Mouse (Mus musculus): ENCODE measurements at regions not wholly inside any gene's neighbourhood (a gene's known extent, or its start where the extent isn't known, plus 50 kb on each side); places are given as distances from the start of the nearest gene placed in this dataset.

DNA sequence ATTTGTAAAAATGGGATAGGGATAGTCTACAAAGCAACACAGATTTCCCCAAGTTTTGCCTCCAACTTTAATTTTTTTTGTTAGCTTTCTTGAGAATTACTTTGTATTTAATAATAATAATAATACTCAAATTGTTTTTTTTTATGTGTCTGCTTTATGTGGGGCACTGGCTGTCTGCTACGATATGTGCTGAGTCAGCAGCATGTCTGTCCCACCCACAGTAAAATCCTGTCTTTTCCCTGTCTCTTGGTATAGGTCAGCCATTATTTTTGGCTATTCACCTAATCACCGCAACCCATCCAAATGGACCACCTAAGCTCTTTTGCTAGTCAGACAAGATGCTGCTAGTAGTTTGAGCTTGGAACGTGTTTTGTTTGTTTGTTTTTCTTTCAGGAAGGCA lies 473.0 kb downstream of the Hs3st4 start:
- Histone ChIP-seq H3K27me3 (ENCODE audit: low read depth, poor library complexity, severe bottlenecking) (no peaks in the 10 kb centered on the region), H3K27ac (no peak overlapping the region)
- 88% methylated on average over 3 of the region's 3 CpGs for WGBS

GRCm38 (mm10) chr7:124487326-124487725 lies 504.7 kb downstream of the Hs3st4 start:
- H3K9me3 ChIP-seq (replicated peaks) = no peaks in the 10 kb centered on the region
- H3K27me3 ChIP-seq (ENCODE audit: low read depth, poor library complexity, severe bottlenecking) = no peaks in the 10 kb centered on the region
- H3K4me1 ChIP-seq = no peaks in the 10 kb centered on the region
- no peaks in the 10 kb centered on the region for H3K36me3 ChIP-seq
- WGBS = 88% methylated on average over 1 of the region's 1 CpGs
- DNase-seq (ENCODE audit: low spot score) = no peak
- H3K27ac ChIP-seq = no peak overlapping the region
- no peak overlapping the region for H3K4me3 ChIP-seq

More for the DNA sequence above, 473.0 kb downstream of the Hs3st4 start:
- Histone ChIP-seq H3K9me3 (replicated peaks) (no peaks in the 10 kb centered on the region), H3K4me3 (no peak overlapping the region), H3K4me1 (no peaks in the 10 kb centered on the region), H3K36me3 (no peaks in the 10 kb centered on the region)
- DNase-seq (ENCODE audit: low spot score) = no peak

DNA sequence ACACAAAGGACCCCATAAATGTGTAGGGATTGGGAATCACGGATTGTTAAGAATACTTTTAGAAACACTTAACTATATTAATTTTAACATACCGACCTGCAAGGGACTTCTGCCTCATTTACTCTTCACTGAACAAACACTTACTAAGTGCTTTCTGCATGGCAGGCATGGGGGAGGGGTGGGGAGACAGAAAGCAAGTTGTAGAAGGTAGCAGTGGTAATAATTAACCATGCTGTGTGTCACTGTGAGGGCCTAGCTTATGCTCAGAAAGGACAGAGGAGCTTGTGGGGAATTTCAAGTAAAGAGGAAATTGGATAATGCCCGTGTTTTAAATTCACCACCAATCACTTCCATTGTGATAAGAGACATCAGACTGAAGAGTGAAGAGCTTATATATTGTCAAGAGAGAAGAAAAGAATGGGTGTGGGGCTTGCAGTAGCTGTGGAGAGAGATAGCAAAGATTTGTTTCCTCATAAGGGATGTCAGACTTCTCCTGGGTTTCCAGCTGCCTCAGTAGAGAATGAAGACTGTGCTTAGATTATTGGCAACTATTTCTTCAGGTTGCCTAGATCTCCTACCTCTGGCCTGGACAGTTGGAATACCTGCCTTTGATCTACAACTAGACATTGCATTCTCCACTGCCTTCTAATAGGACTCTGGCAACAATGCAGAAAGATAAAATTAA lies 508.6 kb downstream of the Hs3st4 start:
- Histone ChIP-seq H3K4me1 (no peaks in the 10 kb centered on the region), H3K27ac (no peak overlapping the region), H3K4me3 (no peak overlapping the region), H3K9me3 (replicated peaks) (no peaks in the 10 kb centered on the region), H3K36me3 (no peaks in the 10 kb centered on the region), H3K27me3 (ENCODE audit: low read depth, poor library complexity, severe bottlenecking) (no peaks in the 10 kb centered on the region)
- DNase-seq (ENCODE audit: low spot score) = no peak
- WGBS = 78% methylated on average over 3 of the region's 3 CpGs

- Histone ChIP-seq H3K36me3 (no peaks in the 10 kb centered on the region), H3K27me3 (ENCODE audit: low read depth, poor library complexity, severe bottlenecking) (no peaks in the 10 kb centered on the region), H3K9me3 (replicated peaks) (no peaks in the 10 kb centered on the region), H3K4me1 (no peaks in the 10 kb centered on the region), H3K27ac (no peak overlapping the region), H3K4me3 (no peak overlapping the region)
- 96% methylated on average over 3 of the region's 3 CpGs for WGBS
- no peak for DNase-seq (ENCODE audit: low spot score)
These were observed 509.3 kb downstream of the Hs3st4 start for GRCm38 (mm10) chr7:124491851-124492390.

GRCm38 (mm10) chr7:124500636-124501035 lies 518.0 kb downstream of the Hs3st4 start:
- no peak for DNase-seq (ENCODE audit: low spot score)
- WGBS = 74% methylated on average over 3 of the region's 3 CpGs
- no peaks in the 10 kb centered on the region for H3K27me3 ChIP-seq (ENCODE audit: low read depth, poor library complexity, severe bottlenecking)
- H3K4me1 ChIP-seq = no peaks in the 10 kb centered on the region
- H3K27ac ChIP-seq = no peak overlapping the region
- no peaks in the 10 kb centered on the region for H3K9me3 ChIP-seq (replicated peaks)
- no peaks in the 10 kb centered on the region for H3K36me3 ChIP-seq
- no peak overlapping the region for H3K4me3 ChIP-seq

DNA sequence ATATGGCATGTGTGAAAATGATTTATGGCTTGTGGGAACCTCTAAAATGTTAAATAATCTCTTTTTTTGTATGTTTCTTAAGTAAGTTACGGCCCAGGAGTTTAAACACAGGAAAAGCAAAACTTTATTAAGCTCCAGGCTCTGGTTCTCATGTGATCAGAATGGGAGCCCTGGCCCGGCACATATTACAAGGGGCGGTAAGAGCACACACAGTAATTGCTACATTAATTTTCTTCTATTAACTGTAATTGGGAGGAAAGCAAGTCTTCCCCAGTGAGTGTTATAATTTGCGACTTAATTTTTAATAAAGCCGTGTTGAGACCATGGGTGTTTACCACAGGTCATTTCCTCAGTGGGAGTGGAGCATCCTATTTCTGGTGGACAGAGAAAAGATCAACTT lies 520.1 kb downstream of the Hs3st4 start:
- H3K27ac ChIP-seq = no peak overlapping the region
- H3K4me3 ChIP-seq = no peak overlapping the region
- 88% methylated on average over 5 of the region's 5 CpGs for WGBS
- no peaks in the 10 kb centered on the region for H3K27me3 ChIP-seq (ENCODE audit: low read depth, poor library complexity, severe bottlenecking)
- no peaks in the 10 kb centered on the region for H3K9me3 ChIP-seq (replicated peaks)
- no peaks in the 10 kb centered on the region for H3K36me3 ChIP-seq
- DNase-seq (ENCODE audit: low spot score) = no peak
- no peaks in the 10 kb centered on the region for H3K4me1 ChIP-seq

GRCm38 (mm10) chr7:124549038-124549437 lies 566.4 kb downstream of the Hs3st4 start:
- no peak overlapping the region for H3K4me3 ChIP-seq
- no peak overlapping the region for H3K27ac ChIP-seq
- H3K9me3 ChIP-seq (replicated peaks) = no peaks in the 10 kb centered on the region
- no peak for DNase-seq (ENCODE audit: low spot score)
- no peaks in the 10 kb centered on the region for H3K36me3 ChIP-seq
- no peaks in the 10 kb centered on the region for H3K27me3 ChIP-seq (ENCODE audit: low read depth, poor library complexity, severe bottlenecking)
- WGBS = 82% methylated on average over 1 of the region's 1 CpGs
- H3K4me1 ChIP-seq = no peaks in the 10 kb centered on the region

DNA sequence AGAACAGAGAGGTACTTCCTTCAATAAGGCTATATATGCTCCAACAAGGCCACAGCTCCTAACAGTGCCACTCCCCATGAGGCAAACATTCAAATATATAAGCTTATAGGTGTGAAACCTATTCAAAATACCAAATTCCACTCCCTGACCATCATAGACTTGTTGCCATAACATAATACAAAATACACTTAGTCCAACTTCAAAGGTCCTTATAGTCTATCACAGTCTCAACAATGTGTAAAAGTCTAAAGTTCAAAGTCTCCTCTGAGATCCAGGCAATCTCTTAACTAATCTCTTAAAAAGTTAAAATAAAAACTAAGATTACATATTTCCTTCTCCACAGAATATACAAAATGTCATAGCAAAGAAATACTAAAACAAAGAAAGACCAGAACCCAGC lies 574.5 kb downstream of the Hs3st4 start:
- H3K27ac ChIP-seq = no peak overlapping the region
- H3K4me3 ChIP-seq = no peak overlapping the region
- H3K9me3 ChIP-seq (replicated peaks) = no peaks in the 10 kb centered on the region
- no peaks in the 10 kb centered on the region for H3K36me3 ChIP-seq
- no peak for DNase-seq (ENCODE audit: low spot score)
- H3K4me1 ChIP-seq = no peaks in the 10 kb centered on the region
- H3K27me3 ChIP-seq (ENCODE audit: low read depth, poor library complexity, severe bottlenecking) = no peaks in the 10 kb centered on the region

- Histone ChIP-seq H3K27me3 (ENCODE audit: low read depth, poor library complexity, severe bottlenecking) (no peaks in the 10 kb centered on the region), H3K4me3 (no peak overlapping the region), H3K36me3 (no peaks in the 10 kb centered on the region), H3K4me1 (no peaks in the 10 kb centered on the region; the same call in 1 of the 2 replicates), H3K27ac (no peak overlapping the region), H3K9me3 (replicated peaks) (no peaks in the 10 kb centered on the region)
- DNase-seq (ENCODE audit: low spot score) = no peak
These were observed 588.1 kb downstream of the Hs3st4 start for GRCm38 (mm10) chr7:124570804-124571203.

GRCm38 (mm10) chr7:124573666-124574065 lies 591.0 kb downstream of the Hs3st4 start:
- DNase-seq (ENCODE audit: low spot score) = no peak
- WGBS = 89% methylated on average over 5 of the region's 5 CpGs

DNA sequence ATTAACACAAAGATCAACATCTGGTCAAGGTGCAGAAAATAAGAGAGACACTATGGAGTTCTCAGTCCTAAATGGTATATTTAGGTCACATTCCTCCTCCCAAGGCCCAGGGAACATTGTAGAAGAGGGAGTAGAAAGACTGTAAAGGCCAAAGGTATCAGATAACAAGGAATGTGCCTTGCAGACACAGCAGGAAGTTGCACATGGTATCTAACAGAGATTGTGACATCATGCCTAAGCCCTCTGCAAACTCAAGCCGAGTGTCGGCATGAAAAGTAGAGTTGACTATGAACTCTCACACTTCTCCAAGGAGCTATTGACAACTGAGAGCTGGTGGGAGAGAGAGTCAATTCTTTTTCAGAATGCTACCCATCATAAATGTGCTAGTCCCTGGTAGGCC lies 598.7 kb downstream of the Hs3st4 start:
- H3K9me3 ChIP-seq (replicated peaks) = no peaks in the 10 kb centered on the region

More at GRCm38 (mm10) chr7:124573666-124574065, 591.0 kb downstream of the Hs3st4 start:
- Histone ChIP-seq H3K4me3 (no peak overlapping the region), H3K27ac (no peak overlapping the region), H3K27me3 (ENCODE audit: low read depth, poor library complexity, severe bottlenecking) (no peaks in the 10 kb centered on the region), H3K36me3 (no peaks in the 10 kb centered on the region), H3K9me3 (replicated peaks) (no peaks in the 10 kb centered on the region), H3K4me1 (no peaks in the 10 kb centered on the region; the same call in 1 of the 2 replicates)

DNA sequence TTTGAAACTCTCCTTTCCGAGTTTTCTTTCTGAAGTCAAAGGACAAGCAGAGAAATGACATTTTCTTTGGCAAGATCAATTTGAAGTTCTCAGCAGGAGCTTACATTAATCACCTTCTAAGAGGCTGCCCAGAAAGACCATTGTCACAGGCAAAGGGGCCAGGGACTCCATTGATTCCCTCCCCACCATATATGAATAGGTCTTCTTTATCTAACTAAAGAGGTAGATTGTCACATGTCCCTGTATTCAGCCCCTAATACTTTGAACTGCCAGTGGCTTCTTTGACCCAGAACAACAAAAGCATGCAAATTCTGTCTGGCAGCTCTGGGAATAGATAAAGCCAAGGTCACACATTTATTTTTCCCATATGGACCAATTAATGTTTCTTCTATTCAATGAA lies 602.6 kb downstream of the Hs3st4 start:
- Histone ChIP-seq H3K27me3 (ENCODE audit: low read depth, poor library complexity, severe bottlenecking) (no peaks in the 10 kb centered on the region), H3K27ac (no peak overlapping the region), H3K36me3 (no peaks in the 10 kb centered on the region), H3K9me3 (replicated peaks) (no peaks in the 10 kb centered on the region), H3K4me3 (no peak overlapping the region), H3K4me1 (no peaks in the 10 kb centered on the region)
- WGBS = 51% methylated on average over 1 of the region's 1 CpGs
- DNase-seq (ENCODE audit: low spot score) = no peak

More for the DNA sequence above, 598.7 kb downstream of the Hs3st4 start:
- H3K27ac ChIP-seq = no peak overlapping the region
- no peak for DNase-seq (ENCODE audit: low spot score)
- no peaks in the 10 kb centered on the region for H3K36me3 ChIP-seq
- no peak overlapping the region for H3K4me3 ChIP-seq
- no peaks in the 10 kb centered on the region for H3K27me3 ChIP-seq (ENCODE audit: low read depth, poor library complexity, severe bottlenecking)
- no peaks in the 10 kb centered on the region for H3K4me1 ChIP-seq
- WGBS = 82% methylated on average over 2 of the region's 2 CpGs

GRCm38 (mm10) chr7:124591369-124591768 lies 608.7 kb downstream of the Hs3st4 start:
- Histone ChIP-seq H3K27me3 (ENCODE audit: low read depth, poor library complexity, severe bottlenecking) (no peaks in the 10 kb centered on the region), H3K36me3 (no peaks in the 10 kb centered on the region), H3K4me1 (no peaks in the 10 kb centered on the region), H3K9me3 (replicated peaks) (no peaks in the 10 kb centered on the region), H3K27ac (no peak overlapping the region), H3K4me3 (no peak overlapping the region)
- no peak for DNase-seq (ENCODE audit: low spot score)

- H3K36me3 ChIP-seq = no peaks in the 10 kb centered on the region
- no peaks in the 10 kb centered on the region for H3K4me1 ChIP-seq
- H3K27me3 ChIP-seq (ENCODE audit: low read depth, poor library complexity, severe bottlenecking) = no peaks in the 10 kb centered on the region
- DNase-seq (ENCODE audit: low spot score) = no peak
- no peak overlapping the region for H3K4me3 ChIP-seq
- no peak overlapping the region for H3K27ac ChIP-seq
- H3K9me3 ChIP-seq (replicated peaks) = no peaks in the 10 kb centered on the region
These were observed 610.8 kb downstream of the Hs3st4 start for GRCm38 (mm10) chr7:124593462-124593861.

Measured in limb, embryonic 10.5 days (tissue).